Mouse (Mus musculus): ENCODE results near the gene Rhebl1.
A peak's percentile ranks its signal among the peaks of the same experiment; 100 is the strongest.

The Rhebl1 gene

DNA sequence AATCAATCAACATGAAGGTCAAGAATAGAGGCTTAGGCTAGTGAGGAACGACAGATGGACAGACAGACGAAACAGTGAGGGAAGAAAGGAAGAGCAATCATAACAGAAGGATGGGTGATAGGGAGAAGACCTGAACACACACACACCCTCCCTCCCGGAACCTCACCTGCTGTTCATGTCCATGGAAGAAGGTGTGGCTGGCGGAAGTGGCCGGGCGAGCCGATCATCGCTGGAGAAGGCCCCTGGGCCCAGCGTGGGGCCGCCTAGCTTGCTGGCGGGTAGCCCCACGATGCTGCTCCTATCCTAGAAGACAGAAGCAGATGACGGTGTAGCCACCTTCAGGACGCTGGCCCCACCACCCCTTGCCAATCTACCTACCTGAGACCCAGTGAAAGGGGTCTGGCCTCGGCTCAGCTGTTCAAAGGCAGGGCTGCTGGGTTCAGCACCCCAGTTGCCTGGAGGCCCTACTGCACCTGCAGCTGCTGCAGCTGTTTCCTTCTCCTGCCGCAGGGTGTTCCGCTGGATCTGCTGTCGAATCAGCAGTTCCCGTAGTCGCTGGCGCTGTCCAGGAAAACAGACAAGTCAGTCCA, 43.0 kb downstream of the Rhebl1 start:
- no peak for DNase-seq (ENCODE audit: low read depth, low spot score)

DNA sequence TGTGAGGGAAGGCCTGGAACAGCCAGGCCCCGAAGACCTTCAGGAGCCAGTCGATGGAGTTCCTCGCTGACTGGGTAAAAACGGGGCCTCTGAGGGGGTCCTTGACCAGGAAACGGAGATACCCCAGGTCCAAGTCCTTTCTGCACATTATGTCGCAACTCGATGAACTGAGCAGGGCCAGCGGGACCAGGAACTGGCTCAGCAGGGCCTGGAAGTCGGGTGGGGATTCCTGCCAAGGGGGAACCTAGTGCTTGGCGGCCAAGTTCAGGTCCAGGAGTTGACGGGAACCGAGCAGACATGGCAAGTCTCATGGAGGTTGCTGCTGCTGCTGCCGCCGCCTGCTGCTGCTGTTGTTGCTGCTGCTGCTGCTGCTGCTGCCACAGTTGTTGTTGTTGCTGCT, 43.7 kb downstream of the Rhebl1 start:
- DNase-seq (ENCODE audit: low read depth, low spot score) = no peak

DNA sequence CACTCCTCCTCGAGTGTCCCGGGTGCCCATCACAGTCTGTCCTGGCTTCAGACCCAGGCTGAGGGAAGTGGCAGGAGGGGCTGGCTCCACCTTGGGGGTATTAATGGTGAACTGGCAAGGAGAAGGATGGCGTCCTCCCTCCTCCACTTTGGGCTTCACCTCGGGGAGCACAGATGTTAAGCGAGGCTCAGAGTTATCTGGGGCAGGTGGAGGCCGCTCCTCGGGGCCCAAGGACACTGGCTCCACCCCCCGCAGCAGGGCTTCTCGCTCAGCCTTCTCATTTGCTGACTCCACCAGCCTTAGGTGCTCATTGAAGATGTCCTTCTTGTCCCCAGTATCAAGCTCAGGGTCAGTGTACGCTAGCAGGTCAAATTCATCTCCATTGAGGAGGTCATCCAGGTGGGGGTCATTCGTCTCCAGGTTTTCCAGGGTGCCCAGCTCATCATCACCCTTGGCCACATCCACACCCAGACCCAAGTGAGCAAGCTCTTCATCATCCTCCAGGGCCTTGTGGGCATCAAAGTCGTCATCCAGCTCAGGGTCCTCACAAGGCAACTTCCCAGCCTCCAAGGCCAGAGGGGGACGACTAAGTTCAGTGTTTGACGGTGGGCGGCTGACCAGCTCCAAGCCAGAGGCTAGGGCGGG, 44.3 kb downstream of the Rhebl1 start:
- no peak for DNase-seq (ENCODE audit: low read depth, low spot score)

DNA sequence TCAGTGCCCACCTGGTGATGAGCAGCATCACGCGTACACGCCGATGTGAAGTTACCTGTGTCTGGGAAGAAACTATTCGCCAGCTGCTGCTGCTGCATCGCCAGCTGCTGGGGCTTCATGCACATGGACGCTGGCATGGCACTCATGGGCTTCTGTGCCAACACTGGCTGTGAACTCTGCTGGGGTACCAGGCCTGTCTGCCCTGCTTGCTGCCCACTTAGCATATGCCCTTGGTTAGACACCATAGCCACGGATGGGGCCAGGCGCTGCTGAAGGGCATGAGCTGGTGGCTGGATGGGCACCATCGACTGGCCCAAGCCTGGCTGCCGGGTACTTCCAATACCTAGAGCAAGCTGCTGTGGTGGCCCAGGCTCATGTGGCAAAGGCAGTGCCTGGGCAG, 45.2 kb downstream of the Rhebl1 start:
- DNase-seq (ENCODE audit: low read depth, low spot score) = no peak

DNA sequence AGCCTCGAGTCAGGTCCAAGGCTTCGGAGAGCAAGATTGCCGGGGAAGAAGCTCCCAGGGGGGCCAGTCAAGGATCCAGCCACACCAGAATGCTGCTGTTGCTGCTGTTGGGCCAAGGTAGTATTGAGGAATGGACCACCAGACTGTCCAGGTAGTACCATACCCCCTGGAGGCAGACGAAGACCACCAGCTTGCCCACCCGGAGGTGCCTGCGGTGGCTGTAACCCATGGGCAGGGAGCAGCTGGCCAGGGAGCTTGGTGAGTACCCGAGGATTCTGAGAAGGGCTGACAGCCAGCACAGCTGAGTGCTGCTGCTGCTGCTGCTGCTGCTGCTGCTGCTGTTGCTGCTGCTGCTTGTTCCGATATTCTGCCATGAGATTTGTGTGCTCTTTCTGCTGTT, 48.2 kb downstream of the Rhebl1 start:
- no peak for DNase-seq (ENCODE audit: low read depth, low spot score)

DNA sequence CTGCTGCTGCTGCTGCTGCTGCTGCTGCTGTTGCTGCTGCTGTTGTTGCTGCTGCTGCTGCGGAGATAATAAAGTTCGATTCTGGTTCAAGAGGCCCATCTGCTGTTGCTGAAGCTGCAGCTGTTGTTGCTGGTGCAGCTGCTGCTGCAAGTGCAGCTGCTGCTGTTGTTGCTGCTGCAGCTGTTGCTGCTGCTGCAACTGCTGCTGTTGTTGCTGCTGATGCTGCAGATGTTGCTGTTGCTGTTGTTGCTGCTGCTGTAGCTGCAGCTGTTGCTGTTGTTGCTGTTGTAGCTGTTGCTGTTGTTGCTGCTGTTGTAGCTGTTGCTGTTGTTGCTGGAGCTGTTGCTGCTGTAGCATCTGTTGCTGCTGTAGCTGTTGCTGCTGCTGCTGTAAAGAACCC, 49.2 kb downstream of the Rhebl1 start:
- no peak for DNase-seq (ENCODE audit: low read depth, low spot score)

DNA sequence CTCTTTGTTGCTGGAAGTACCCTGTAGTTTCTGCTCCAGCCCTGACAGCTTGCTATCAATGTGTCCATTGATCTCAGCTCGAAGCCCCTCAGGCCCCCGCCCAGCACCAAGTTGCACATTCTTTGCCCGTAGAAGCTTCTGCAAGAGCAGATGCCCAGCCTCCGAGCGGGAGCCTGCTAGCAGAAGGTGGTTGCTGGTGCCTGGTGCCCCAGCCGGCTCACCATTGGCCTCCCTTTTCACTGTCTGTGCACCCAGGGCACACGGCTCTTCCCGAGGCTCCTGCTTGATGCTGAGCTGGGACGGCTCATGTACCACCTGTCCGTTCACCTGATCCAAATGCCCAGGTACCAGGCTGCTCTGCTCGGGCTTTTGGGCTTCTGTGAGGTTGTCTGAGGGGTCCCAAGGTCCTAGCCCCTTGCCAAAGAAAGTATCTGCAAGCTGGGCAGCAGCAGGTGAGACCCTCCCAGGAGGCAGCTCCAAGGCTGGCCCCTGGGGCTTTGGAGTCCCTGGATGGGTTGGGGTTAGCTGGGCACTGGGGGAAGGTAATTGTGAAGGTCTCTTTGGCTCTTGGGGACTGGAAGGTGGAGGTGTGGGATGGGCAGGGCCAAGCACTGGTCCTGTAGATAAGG, 50.6 kb downstream of the Rhebl1 start:
- no peak for DNase-seq (ENCODE audit: low read depth, low spot score)

DNA sequence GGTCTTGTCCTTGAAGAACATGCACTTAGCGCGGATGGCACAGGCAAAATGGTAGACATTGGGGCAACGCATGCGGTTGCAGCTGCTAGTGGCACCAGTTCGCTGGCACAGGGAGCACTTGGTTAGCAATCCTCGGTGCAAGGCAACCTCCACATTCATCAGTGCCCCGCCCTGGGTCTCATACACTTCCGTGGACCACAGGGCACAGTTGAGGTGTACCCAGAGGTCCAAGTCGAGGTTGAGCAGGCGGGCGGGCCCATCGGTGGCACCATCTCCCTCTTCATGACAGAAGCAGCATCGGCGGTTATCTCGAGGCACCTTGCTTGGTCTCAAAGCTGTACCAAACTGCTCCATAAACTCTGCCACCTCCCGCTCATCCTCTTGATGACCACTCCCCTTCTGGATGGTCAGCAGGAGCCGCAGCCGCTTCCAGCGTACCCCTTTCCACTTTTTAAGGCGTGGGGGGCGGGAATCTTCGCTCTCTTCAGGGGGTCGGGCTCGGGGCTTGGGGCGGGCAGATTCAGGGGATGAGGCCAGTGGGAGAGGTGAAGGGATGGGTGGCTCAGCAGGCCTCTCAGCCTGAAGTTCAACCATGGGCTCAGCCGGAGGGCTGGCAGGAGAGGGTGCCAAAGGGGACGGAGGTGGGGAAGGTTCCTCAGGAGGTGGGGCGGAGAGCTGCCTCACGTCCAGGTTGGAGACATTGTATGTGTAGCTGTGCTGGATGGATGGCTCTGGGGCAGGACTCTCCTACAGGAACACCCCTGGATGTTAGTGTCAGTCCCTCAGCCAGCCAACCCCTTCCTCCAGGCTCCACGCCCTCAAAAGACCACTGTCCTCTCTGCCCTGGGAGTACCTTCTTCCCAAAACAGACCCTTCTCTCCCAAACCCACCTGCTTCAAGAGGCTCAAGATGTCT, 54.4 kb downstream of the Rhebl1 start:
- DNase-seq (ENCODE audit: low read depth, low spot score) = no peak

DNA sequence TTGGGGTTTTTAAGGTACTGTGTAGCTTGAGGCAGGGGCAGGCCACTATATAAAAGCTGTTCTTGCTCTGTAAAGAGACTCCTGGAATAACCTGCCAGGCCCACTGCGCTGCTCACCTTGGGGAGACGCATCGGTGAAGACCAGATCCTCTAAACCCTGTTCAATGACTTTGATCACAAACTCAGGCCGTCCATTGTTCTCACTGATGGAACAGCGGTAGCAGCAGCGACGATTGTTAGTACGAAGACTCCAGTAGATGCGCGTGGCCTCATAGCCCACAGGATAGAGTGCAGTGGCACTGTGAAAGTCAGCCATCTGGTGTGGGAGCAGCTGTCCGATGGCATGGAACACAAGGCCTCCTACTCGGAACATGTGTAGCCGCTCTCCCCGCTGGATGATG, 55.2 kb downstream of the Rhebl1 start:
- DNase-seq (ENCODE audit: low read depth, low spot score) = no peak

DNA sequence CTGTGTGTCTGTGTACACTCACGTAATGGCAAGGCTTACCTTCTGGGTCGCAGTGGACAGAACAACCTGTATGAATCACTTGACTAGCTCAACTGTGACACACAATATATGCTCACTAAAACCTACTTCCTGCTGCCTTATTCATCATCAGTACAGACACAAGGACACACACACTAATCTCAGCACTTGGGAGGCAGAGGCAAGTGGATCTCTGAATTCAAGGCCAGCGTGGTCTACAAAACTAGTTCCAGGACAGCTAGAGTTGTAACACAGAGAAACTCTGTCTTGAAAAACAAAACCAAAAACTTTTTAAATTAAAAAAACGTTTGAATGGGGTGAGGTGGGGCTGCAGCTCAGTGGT, 56.6 kb downstream of the Rhebl1 start:
- DNase-seq (ENCODE audit: low read depth, low spot score) = no peak

DNA sequence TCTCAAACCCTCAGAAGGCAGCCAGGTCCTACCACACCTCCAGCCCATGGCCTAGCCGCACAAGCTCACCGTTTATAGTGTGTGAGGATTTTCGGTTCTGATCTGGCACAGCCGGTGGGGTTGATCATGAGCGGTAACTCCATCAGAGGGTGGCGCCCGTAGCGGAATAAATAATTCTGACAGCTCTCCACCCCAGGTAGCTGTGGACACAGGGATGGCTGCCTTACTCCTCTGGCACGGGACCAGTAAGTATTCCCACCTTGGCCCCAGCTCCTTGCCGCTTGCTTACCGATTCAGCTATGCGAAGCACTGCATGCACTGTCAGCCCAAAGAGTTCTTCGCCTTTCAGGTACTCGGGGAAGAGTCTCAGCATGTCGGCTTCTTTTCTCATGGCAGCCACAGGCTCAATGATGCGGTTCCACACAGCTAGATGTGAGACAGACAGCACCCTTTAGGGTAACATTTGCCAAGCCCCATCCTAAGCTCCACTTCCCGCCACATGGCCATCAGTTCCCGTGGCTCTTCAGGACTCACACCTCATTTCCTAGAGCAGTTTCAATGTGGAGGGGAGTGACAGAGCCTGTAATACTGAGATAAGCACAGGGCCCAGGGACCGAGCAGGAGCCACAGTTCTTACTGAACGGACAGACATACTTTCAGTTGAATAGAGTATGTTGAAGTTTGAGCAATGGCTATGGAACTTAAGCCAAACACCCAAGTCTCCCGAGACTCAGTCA, 57.2 kb downstream of the Rhebl1 start:
- no peak for DNase-seq (ENCODE audit: low read depth, low spot score)

DNA sequence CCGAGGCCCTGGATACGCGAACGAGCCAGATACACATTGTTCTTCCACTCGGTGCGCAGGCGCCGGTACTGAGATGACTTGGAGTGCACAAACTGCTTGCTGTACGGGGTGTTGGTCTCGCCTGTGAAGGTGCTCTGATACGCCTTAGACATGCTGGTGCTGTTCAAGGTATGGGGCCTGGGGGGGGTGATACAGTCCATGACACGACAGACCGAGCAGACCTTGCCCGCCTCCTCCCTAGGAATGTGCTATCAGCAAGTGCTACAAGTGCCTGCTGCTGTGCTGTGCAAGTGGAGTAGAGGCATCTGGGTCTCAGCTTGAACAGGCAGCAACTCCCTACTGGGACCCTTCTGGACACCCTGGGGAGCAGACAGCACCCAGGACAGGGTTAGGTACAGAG, 59.0 kb downstream of the Rhebl1 start:
- DNase-seq (ENCODE audit: low read depth, low spot score) = no peak

DNA sequence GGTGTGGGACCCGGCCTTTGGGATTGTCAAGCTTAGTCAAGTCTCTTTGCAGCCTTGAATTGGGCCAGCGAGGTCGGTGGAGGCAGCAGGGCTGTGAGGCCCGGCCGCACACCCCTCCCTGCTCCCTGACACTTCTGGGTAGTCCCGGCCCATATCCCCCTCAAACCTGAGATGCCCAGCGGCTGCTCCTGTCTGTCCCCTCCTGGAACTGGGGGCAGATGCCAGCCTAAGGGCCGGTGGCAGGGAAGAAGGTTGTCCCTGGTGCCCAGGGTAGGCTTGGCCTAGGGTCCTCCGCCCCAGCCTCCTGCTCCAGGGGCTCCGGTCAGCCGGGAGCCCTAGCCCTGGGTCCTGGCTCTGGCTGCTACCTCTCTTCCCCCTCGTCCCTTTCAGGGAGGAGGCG, 60.3 kb downstream of the Rhebl1 start:
- no peak for DNase-seq (ENCODE audit: low read depth, low spot score)

DNA sequence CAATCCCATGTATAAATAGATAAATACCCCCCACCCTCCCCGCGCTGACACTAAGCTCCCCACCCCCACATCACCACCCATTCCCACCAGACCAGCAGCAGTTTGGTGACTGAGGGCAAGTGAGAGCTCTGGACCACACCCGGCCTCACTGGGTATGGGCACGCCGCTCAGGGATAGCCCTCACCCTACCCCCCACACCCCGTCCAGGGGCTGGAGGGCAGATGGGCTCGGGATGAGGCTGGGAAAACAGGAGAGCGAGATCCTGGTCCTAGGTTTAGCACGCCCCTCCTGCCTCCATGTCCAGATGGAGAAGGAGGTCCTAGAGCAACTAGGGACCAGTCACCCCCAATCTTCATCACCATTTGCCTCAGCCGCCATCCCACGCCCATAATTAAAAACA, 61.1 kb downstream of the Rhebl1 start:
- no peak for DNase-seq (ENCODE audit: low read depth, low spot score)

DNA sequence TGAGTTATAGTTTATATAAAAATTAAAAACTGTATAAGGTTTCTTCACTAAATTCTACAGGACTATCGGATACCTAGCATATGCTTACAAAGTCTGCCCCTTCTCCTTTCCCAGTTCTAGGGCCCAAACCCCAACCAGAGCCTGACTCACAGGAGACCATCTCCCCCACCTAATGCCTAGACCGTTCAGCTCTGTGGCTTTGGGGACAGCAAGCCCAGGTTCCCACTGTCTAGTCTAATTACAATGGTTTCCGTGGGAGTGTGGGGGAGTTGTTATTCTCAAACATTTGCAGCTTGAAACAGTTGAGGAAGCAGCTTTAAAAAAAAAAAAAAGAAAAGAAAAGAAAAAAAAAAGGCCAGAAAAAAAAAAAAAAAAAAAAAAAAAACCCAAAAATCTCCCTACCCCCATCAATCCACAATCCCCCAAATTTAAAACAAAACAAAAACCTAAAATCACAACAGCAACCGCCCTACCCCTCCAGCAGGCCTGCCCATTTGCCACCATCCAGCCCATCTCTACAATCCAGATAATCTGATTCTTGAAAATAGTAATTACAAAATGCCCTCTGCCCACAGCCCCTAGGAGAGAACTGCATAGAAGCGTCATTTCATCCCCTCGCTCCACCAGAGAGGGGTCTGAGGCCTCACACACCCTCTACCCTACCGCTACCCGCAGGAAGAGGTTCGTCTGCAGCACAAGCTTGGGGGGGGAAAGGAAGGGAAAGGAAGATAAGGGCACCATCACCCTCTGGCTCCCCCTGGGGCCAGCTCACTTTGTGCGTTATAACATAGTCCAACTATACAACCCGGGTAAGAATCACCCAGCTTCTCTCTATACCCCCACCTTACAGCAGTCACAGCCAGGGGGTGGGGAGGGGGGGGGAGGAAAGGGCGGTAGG, 61.9 kb downstream of the Rhebl1 start:
- DNase-seq (ENCODE audit: low read depth, low spot score) = no peak

DNA sequence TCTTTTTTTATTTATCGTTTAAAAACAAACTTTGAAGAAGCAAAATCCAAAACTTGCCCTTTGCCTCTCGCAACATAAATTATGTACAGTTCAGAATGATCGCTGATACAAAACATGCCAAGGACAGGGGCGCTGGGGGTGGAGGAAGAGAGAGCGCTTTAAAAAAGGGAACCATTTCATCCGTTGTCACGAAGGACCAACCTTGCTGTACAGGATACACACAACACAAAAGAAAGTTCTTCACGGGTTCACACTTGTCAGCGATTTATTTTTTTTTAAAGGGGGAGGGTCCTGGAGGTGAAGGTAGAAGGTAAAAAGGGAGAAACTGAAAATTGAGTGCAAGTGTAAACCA, 62.7 kb downstream of the Rhebl1 start:
- no peak for DNase-seq (ENCODE audit: low read depth, low spot score)

DNA sequence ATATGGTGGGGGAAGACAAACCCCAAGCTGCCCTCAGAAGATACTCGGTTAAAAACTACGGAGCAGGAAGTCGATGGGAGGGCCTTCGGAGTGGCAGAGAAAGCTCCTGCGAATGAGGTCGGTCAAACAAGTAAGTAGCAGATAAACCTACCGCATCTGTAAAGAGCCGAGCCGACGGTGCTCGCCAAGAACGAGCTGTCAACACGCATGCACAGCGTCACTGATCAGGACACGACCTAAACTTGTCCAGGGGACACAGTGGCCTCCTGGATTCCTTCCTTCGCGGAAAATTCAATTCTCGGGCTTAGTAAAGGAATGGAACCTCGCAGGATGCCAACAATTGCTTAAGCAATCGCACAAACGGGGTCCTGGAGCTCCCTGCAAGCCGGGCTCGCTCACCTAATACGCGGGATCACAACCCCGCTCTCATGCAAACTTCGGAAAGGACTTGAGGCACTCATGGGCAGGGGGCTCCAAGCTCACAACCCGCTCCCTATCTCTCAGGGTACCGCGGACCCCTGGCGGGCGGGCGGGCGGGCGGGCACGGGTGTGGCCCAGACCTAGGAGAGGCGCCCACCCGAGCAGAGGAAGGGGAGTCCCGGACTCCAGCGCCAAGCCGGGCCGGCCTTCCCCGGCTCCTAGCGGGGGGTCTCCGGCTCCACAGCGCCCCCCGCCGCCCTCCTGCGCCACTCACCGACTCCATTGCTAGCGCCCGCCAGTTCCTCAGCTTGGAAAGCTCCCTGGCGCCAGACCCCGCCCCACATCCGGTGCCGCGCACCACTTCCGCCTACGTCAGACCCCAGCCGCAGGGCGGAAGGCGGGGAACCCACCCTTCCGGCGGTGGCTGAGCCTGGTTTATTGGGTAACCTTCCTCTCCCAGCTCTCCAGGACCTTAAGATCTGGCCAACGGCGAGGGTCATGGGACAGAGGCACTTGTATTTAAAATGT, 63.3 kb downstream of the Rhebl1 start, which contains the start of gene Prkag1:
TSS of gene Prkag1 (minus strand) at position 786 of the 948 bp plus-strand sequence.
- peak; percentile 96 for DNase-seq (ENCODE audit: low read depth, low spot score)

Measured in ES-CJ7 (cell line).